Mouse (Mus musculus) liver, embryonic 14.5 days (tissue): ENCODE data around the gene Ttll1. TPM values are rescaled to one million over a fixed set of nuclear protein-coding genes. Genes with fewer than 3 reads are reported as not detected.

Experiments
- ATAC-seq: fragments of 200-750 bp; cut with Nextera tagmentation; 2 replicates; pipeline ENCODE4 v1.8.0; 2017; ENCODE audit warnings: moderate number of reproducible peaks, mild to moderate bottlenecking, moderate library complexity; ENCODE audit not compliant: insufficient read depth
- DNase-seq, 3 experiments: peaks; one replicate each; pipeline ENCODE4 v3.0.0-alpha.2; 2012 to 2013; ENCODE audit warnings: low read depth in 3 of 3, low spot score in 3 of 3
- H3K27ac ChIP-seq: fragments of 300-500 bp; sonication (generic); 2 replicates; pipeline ENCODE4 v1.5.1; 2014; ENCODE audit warnings: moderate library complexity, mild to moderate bottlenecking, control low read depth, inconsistent platforms
- H3K27me3 ChIP-seq: fragments of 300-500 bp; sonication (generic); 2 replicates; pipeline ENCODE4 v1.6.1; 2014; ENCODE audit warnings: mild to moderate bottlenecking, low read length, moderate library complexity; ENCODE audit not compliant: control insufficient read depth, insufficient read depth
- H3K36me3 ChIP-seq: fragments of 300-500 bp; sonication (generic); replicated peaks from 2 replicates; pipeline ENCODE4 v1.6.1; 2014; ENCODE audit warnings: low read depth; ENCODE audit not compliant: control insufficient read depth, insufficient read depth
- H3K4me1 ChIP-seq, 2 experiments: fragments of 200-500 bp in 1 of 2; fragments of 300-500 bp in 1 of 2; sonication (generic) in 1 of 2; replicated peaks; 2 replicates each; pipeline ENCODE4 v1.6.1; 2012 to 2014; ENCODE audit warnings: antibody characterized with exemption in 1 of 2, inconsistent platforms in 1 of 2, low read length in 1 of 2; ENCODE audit not compliant: control insufficient read depth in 2 of 2, insufficient read depth in 2 of 2
- H3K4me2 ChIP-seq: fragments of 300-500 bp; sonication (generic); 2 replicates; pipeline ENCODE4 v1.6.1; 2014; ENCODE audit warnings: low read depth, mild to moderate bottlenecking, control low read depth, moderate library complexity
- H3K4me3 ChIP-seq, 2 experiments: fragments of 200-500 bp in 1 of 2; fragments of 300-500 bp in 1 of 2; sonication (generic) in 1 of 2; 2 replicates each; pipeline ENCODE4 v1.5.1; 2012 to 2014; ENCODE audit warnings: low read depth in 2 of 2, low read length in 2 of 2, mild to moderate bottlenecking in 2 of 2, control low read depth in 1 of 2, inconsistent platforms in 1 of 2, moderate library complexity in 1 of 2; ENCODE audit not compliant: insufficient read depth in 1 of 2
- H3K9ac ChIP-seq: fragments of 300-500 bp; sonication (generic); replicated peaks from 2 replicates; pipeline ENCODE4 v1.6.1; 2014; ENCODE audit warnings: mild to moderate bottlenecking, control low read depth, moderate library complexity
- H3K9me3 ChIP-seq: fragments of 300-500 bp; sonication (generic); 2 replicates; pipeline ENCODE4 v1.6.1; 2016; ENCODE audit warnings: low read length, mixed read lengths; ENCODE audit not compliant: control insufficient read depth
- CTCF ChIP-seq: IDR thresholded peaks from 2 replicates; pipeline ENCODE4 v1.5.1; 2016; ENCODE audit warnings: antibody characterized with exemption, low read depth, control low read depth
- EP300 ChIP-seq: IDR thresholded peaks from 2 replicates; pipeline ENCODE4 v1.6.1; 2016; ENCODE audit warnings: antibody characterized with exemption, low read depth
- WGBS: fragments of 180-500 bp; shearing (Covaris S2); extraction: QIAGEN DNeasy Blood & Tissue Kit; methylation state at CpG from one replicate; pipeline ENCODE4 v1.1.7; 2014; ENCODE audit not compliant: insufficient replicate concordance; 5-methylcytosine and 5-hydroxymethylcytosine counted together
- polyA plus RNA-seq, 2 experiments: library from polyadenylated mRNA; depleted of rRNA in 1 of 2; stranded (reverse) in 1 of 2; unstranded in 1 of 2; fragments of >200 nt; fragmentation: Nextera tagmentation in 1 of 2; extraction: Ambion mirVana in 1 of 2; gene quantifications; 2 replicates each; pipeline versions ENCODE4 v1.2.1 to v1.2.3; 2012 to 2014

The Ttll1 gene
- polyA plus RNA-seq, 2 experiments, result 1.9 to 3.5 TPM

DNA sequence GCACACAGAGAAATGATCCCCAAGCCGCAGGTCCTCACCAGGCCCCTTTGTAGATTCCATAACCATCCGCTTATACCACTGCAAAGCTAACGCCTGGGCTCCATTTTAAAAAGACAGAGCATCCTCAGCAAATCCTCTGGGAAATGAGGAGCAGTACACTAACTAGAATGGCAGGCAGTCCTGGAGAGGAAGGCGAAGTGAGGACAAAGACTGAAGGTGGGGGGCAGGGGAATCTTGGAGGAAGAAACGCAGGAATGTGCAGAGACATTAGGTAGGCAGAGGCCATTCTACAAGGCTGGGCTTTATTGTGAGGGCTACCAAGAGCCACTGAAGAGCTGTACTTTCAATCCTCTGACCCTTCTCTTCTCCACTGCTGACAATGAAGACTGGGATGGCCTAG, 65.3 kb downstream of the Ttll1 start:
- Histone ChIP-seq H3K27ac (no peak overlapping the region), H3K9ac (no peak overlapping the region), H3K36me3 (no peaks in the 10 kb centered on the region), H3K4me3 (no peak overlapping the region), H3K4me1 (peaks cover 14 to 68% of the 10 kb centered on the region in 2 experiments; a peak in 3 of 4 replicates), H3K27me3 (no peaks in the 10 kb centered on the region), H3K9me3 (no peaks in the 10 kb centered on the region), H3K4me2 (no peak overlapping the region)
- WGBS, result 88% methylated on average over 5 of the region's 5 CpGs
- ATAC-seq (no peak), DNase-seq (no peak)
- TF ChIP-seq EP300 (no peak), CTCF (no peak)

DNA sequence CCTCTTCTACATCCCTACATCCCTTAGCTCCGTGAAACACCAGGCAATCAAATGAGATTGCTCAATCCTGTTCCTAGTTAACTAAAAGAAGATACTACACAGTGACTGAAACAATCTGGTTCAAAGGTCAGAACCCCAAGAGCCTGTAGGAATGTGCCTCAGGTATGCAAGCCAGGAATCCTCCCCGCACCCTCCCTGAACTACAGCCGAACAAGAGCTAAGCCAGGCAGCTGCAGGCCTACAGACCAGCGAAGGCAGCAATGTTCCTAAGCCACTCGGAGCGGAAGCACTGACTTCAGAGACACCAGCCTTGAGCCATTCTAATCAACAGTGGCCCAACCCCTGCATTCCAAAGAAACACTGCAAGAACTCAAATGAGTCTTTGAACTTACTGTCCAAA, 66.3 kb downstream of the Ttll1 start:
- Histone ChIP-seq H3K27me3 (no peaks in the 10 kb centered on the region), H3K27ac (no peak overlapping the region), H3K4me3 (no peak overlapping the region), H3K9ac (no peak overlapping the region), H3K4me1 (peaks cover 11 to 62% of the 10 kb centered on the region in 2 experiments; a peak in 3 of 4 replicates), H3K4me2 (no peak overlapping the region), H3K9me3 (no peaks in the 10 kb centered on the region), H3K36me3 (no peaks in the 10 kb centered on the region)
- TF ChIP-seq EP300 (no peak), CTCF (no peak)
- DNase-seq (no peak), ATAC-seq (no peak)
- 77% methylated on average over 6 of the region's 6 CpGs for WGBS

DNA sequence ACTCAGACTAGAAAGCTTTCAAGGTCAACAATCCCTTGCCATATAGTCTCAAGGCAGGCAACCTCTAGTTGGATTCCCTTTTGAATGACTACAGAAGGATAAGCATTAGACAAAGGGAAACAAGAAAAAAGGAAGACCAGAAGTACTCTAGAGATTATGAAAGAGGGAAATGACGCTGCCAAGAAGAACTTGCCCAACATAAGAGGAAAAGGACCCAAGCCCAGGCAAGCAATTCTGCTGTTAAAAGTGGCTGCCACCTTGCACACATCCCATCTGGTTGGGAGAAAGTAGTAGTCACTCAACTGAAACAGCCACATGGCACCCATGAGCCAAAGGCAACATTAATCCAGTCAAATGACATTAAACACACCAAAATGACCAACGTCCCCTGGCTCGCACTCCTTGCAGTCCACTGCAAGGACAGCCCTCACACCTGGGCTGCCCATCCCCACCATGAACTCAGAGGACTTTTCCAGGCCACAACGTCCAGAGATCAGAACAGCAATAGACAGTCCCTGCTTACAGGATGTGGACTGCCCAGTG, 68.1 kb downstream of the Ttll1 start:
- Histone ChIP-seq H3K4me1 (peaks cover 11 to 48% of the 10 kb centered on the region in 2 experiments; a peak in 3 of 4 replicates), H3K9me3 (no peaks in the 10 kb centered on the region), H3K36me3 (no peaks in the 10 kb centered on the region), H3K4me3 (no peak overlapping the region), H3K9ac (no peak overlapping the region), H3K27me3 (no peaks in the 10 kb centered on the region), H3K27ac (no peak overlapping the region), H3K4me2 (no peak overlapping the region)
- TF ChIP-seq CTCF (no peak), EP300 (no peak)
- ATAC-seq (no peak), DNase-seq (no peak)
- 57% methylated on average over 4 of the region's 4 CpGs for WGBS

DNA sequence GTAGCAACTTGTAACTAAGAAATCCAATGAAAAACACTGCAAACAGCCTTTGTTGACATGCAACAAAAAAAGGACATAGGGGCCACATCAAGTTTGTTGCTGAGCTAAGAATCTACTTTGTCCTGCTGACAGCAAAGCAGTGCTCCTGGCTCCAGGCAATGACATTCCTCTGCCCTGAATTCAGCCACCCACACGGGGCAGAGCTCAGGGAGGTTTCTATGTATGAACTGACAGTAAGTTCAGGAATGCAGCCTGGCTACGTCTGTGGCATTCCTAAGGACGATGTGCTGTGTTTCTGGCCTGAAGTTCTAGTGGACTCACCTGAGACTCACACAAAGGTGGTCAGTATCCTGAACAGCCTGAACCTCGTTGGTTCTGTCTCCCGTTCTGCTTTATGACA, 70.0 kb downstream of the Ttll1 start:
- Histone ChIP-seq H3K9ac (no peak overlapping the region), H3K4me2 (no peak overlapping the region), H3K4me1 (peaks cover 13 to 34% of the 10 kb centered on the region in 2 experiments; a peak in 3 of 4 replicates), H3K4me3 (no peak overlapping the region), H3K27ac (no peak overlapping the region), H3K27me3 (no peaks in the 10 kb centered on the region), H3K9me3 (no peaks in the 10 kb centered on the region), H3K36me3 (no peaks in the 10 kb centered on the region; the same call in 1 of the 2 replicates)
- 67% methylated on average over 5 of the region's 5 CpGs for WGBS
- no peak for DNase-seq
- no peak for ATAC-seq
- no peak for TF ChIP-seq EP300
- TF ChIP-seq CTCF, result no peak

DNA sequence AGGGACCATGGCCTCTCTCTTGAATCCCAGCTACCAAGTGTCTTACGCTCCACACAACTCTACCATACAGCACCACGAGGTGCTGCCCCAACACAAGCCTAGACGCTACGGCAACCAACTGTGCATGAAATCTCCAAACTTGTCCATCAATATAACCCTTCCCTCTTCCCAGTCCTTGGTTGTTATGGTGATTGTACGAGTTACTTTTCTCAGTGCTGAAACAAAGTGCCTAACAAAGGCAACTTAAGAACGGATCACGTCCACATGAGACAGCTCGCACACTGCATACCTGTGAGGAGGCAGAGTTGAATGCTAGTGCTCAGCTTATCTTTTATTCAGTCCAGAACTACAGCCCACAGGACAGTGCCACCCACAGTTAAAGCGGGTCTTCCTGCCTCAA, 74.2 kb downstream of the Ttll1 start:
- 86% methylated on average over 9 of the region's 9 CpGs for WGBS
- no peaks in the 10 kb centered on the region for H3K27me3 ChIP-seq
- H3K4me1 ChIP-seq, result peaks cover 24 to 37% of the 10 kb centered on the region in 2 experiments

More for the DNA sequence above, 74.2 kb downstream of the Ttll1 start:
- Histone ChIP-seq H3K27ac (no peak overlapping the region), H3K4me2 (no peak overlapping the region), H3K9ac (no peak overlapping the region), H3K36me3 (no peaks in the 10 kb centered on the region; the same call in 1 of the 2 replicates), H3K9me3 (no peaks in the 10 kb centered on the region), H3K4me3 (no peak overlapping the region)
- ATAC-seq (no peak), DNase-seq (no peak)
- TF ChIP-seq CTCF (no peak), EP300 (no peak)
